Mouse (Mus musculus) frontal cortex, postnatal 36 days (tissue): Measurements from ENCODE around the gene 1700123L14Rik.
"Not testable (repeated sequence)": the region's sequence is repeated elsewhere in the genome, so short reads cannot be mapped to it uniquely, and the experiment has no call there.

ENCODE experiments used
- DNase-seq, 2 experiments: peaks; one replicate each; pipeline ENCODE4 v3.0.0; 2022; ENCODE audit warnings: low spot score in 2 of 2

1700123L14Rik gene

DNA sequence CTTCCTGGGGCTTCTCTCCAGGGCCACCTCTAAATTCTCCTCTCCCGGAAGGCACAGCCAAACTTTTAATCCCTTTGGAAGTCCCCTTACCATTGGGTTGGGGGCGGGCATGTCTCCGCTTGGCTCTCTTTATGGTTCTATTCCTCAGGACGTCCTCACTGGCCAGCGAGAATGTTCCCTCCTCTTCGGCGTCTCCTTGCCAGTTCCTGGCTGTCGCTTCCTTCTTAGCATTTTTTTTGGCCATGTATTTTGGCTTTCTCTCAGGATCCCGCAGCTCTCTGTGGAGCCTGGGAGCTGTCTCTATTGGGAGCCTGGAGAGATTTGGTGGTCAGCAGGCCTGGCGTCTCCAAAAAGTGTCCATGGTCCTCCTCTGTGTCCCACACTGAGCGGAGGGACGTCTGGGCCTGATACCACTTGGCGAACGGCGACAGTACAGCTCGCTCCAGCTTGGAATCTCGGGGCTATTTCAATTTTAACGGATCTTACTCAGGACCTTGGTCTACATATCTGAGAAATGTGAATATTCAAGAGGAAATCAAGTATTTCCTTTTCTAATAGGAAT lies at the start of gene 1700123L14Rik:
Gene 1700123L14Rik, minus strand, starts transcription at position 426 of the 562 bp plus-strand sequence.
- DNase-seq, result no peak

DNA sequence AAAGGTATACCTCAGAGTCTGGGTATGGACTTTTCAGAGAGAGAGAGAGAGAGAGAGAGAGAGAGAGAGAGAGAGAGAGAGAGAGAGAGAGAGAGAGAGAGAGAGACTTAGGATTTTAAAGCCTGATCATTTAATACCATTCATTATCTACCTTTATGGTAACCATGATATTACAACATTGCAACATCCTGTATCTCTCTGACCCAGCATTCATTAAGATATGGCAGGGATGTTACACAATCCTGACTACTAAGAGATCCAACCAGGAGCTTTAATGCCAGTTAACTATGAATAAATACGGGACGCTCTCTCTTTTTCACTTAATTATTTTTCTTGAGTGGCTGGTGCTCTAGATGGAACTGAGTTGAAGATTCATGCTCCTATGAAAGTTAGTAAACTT lies 39.4 kb upstream of the 1700123L14Rik start:
- DNase-seq, result no peak

DNA sequence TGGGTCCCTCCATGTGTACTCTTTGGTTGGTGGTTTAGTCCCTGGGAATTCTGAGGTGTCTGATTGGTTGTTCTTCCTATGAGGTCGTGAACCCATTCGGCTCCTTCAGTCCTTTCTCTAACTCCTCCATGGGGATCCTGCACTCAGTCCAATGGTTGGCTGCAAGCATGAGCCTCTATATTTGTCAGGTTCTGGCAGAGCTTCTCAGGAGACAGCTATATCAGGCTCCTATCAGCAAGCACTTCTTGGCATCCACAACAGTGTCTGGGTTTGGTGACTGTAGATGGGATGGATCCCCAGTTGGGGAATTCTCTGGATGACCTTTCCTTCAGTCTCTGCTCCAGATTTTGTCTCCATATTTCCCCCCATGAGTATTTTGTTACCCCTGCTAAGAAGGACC lies 32.9 kb upstream of the 1700123L14Rik start:
- DNase-seq, result not testable (repeated sequence)

GRCm38 (mm10) chr6:96186517-96186916 lies 20.5 kb upstream of the 1700123L14Rik start:
- no peak for DNase-seq

DNA sequence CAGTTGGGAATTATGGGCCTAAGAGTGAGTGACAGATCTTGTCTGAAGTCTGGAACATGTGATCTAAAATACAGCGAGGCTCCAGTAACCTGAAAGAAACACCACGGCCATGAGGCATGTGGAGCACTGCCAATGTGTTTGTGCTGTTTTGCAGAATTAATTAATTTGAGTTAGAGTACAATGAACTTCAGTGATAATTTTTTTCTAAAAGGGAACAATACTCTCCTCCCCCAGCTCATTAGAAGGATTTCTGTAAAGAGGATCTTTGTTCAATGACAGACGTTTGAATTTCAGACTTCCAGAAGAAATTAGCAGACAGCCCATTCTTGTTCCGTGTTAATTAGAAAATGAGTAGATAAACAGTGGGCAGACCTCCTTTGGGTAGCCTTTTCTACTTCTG lies 17.3 kb upstream of the 1700123L14Rik start:
- no peak for DNase-seq

GRCm38 (mm10) chr6:96178530-96178929 lies 12.5 kb upstream of the 1700123L14Rik start:
- DNase-seq, result no peak

GRCm38 (mm10) chr6:96173681-96174080 lies 7.6 kb upstream of the 1700123L14Rik start:
- no peak for DNase-seq

DNA sequence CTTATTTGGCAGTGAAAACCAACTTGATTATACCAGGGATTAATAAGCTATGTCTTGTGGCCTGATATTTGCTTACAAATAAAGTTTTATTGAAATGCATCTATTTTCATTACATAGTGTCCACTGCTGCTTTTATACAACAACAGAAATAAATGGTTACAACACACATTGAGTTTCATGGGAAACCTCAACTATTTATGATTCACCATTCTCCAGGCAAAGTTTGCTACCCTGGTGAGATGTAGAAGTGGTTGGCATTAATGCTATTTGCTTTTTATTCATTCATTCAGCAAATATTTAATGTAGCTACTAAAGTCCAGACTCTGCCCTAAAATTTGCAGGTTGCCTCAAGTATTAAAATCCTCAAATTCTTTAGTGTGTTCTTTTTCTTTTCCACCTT lies 988 bp upstream of the 1700123L14Rik start:
- DNase-seq, result no peak

DNA sequence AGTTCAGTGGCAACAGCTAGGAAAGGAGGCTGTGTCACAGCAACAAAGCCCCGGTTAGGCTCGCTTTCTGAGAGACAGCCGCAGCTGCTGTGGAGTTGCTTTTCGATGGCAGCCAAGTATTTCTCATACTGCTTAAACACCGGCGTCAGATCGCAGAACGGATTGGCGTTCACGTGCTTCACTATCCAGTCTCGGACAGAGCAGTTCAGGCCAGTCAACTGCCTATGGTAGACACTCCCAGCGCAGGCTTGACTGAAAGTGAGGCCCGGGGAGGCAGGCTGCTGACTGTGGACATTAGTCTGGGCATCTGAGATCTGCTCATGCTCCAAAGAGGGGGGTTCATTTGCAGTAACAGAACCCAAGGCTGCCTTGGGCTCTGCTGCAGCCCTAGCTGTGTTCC lies 640 bp downstream of the 1700123L14Rik start:
- no peak for DNase-seq

DNA sequence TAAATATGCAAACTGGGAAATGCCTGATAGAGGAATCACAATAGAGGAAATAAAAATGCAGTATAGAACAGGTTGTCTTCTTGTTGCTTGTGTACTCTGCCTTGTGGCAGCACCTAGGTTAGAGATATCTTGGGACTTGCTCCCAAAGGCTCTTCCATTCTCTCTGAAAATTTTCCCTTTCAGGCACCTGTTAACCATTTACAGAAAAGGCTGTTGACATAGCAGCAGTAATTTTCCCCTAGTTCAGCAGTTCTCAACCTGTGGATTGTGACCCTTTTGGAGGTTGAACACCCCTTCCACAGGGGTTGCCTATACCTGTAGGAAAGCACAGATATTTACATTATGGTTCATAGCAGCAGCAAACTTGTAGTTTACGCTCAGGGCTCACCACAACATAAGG lies 22.7 kb downstream of the 1700123L14Rik start:
- no peak for DNase-seq

DNA sequence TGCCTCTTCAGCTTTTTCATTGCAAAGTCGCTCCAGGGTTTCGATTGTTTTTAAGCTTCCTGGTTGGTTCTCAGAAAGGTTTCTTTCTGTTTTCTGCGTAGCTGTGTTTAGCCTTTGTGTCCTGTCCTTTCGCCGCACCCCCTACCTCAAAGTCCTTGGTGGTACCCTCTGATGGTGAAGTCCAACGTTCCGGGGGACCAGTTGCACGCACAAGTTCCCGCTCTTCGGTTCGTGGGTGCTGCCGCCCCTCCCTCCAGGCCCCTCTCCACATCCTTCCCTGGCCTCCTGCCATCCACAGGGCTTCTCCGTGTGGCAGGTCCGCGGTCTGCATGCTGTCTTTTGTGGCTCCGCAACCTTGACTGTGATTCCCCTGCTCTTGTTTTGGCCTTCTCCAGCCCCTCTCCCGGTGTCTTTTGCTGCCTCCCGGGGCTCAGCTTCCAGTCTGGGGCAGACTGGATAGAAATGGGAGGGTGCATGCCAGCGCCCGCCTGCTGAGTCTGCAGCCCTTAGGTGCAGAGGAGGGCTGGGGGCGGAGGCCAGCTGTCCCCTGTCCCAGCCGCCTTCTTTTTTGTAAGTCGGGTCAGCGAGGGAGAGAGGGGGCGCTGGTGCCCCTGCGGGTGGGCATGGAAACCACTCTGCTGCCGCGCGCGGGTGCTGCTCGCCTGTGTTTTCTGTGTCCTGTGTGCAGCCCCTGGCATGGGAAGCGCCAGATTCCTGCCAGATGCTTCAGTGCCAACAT lies 49.3 kb downstream of the 1700123L14Rik start:
- DNase-seq, result peak; percentile 56 to 71

DNA sequence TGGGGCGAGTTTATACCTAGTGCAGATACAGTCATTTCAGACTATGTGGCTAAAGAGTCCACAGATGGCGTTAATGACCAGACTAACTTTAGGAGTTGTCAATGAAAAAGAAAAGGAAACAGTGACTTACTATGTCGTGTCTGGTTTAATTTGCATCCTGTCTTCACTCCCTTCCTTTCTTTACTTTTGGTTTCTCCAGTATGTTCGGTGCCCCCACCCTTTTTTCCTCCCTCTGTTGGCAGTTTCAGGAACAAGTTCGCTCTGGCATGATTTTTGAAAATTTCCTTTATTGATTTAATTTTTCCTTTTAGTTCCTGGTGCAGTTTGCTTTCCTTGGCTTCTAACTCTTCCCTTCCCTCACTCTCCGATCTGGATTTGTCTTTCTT lies 49.9 kb downstream of the 1700123L14Rik start:
- no peak for DNase-seq
